Mouse (Mus musculus): ENCODE measurements at regions not wholly inside any gene's neighbourhood (a gene's known extent, or its start where the extent isn't known, plus 50 kb on each side); places are given as distances from the start of the nearest gene placed in this dataset.
"Not testable (repeated sequence)": the region's sequence is repeated elsewhere in the genome, so short reads cannot be mapped to it uniquely, and the experiment has no call there.

GRCm38 (mm10) chr8:20812164-20812872 lies 80.2 kb upstream of the Defb33 start:
- WGBS: 85% methylated on average over 11 of the region's 11 CpGs

GRCm38 (mm10) chr8:20813493-20813892 lies 79.0 kb upstream of the Defb33 start:
- H3K4me1 ChIP-seq (ENCODE audit: control insufficient read depth, insufficient read depth, low read length); H3K27ac ChIP-seq (ENCODE audit: insufficient read depth, low read length); H3K27me3 ChIP-seq (ENCODE audit: control insufficient read depth, insufficient read depth, low read length); H3K4me3 ChIP-seq (replicated peaks; ENCODE audit: insufficient read depth, low read depth, low read length): not testable (repeated sequence)
- peak in 1 of 2 experiments; percentile 7 for DNase-seq
- 73% methylated on average over 3 of the region's 3 CpGs for WGBS

More at GRCm38 (mm10) chr8:20812164-20812872, 80.2 kb upstream of the Defb33 start:
- H3K4me1 ChIP-seq (ENCODE audit: control insufficient read depth, insufficient read depth, low read length); H3K27ac ChIP-seq (ENCODE audit: insufficient read depth, low read length); H3K4me3 ChIP-seq (replicated peaks; ENCODE audit: insufficient read depth, low read depth, low read length); H3K27me3 ChIP-seq (ENCODE audit: control insufficient read depth, insufficient read depth, low read length): not testable (repeated sequence)
- DNase-seq: peak in 1 of 2 experiments; percentile 9

DNA sequence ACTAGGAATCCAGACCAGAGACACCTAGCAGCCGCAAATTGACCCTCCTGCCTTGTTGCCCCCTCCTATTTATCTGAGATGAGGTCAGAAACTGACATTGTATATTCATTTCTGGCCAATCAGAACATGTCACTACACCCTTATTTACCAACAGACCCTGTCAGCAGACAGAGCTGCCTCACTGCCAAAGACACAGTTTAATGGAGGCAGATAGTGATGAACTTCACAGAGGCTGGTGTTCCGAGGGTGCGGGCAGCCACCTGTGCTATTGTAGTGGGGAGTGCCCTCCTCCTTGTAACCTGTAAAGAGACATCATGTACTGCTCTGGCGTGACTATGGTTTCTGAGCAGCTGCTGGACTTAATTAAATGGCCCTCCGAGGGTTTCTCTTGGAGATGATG lies 70.0 kb upstream of the Defb33 start:
- not testable (repeated sequence) for H3K4me3 ChIP-seq (replicated peaks; ENCODE audit: insufficient read depth, low read depth, low read length); H3K27ac ChIP-seq (ENCODE audit: insufficient read depth, low read length); H3K4me1 ChIP-seq (ENCODE audit: control insufficient read depth, insufficient read depth, low read length); H3K27me3 ChIP-seq (ENCODE audit: control insufficient read depth, insufficient read depth, low read length)
- WGBS: 74% methylated on average over 4 of the region's 5 CpGs
- DNase-seq: peak; percentile 23 to 32

- WGBS: 77% methylated on average over 2 of the region's 2 CpGs
- H3K4me3 ChIP-seq (replicated peaks; ENCODE audit: insufficient read depth, low read depth, low read length); H3K4me1 ChIP-seq (ENCODE audit: control insufficient read depth, insufficient read depth, low read length); H3K27me3 ChIP-seq (ENCODE audit: control insufficient read depth, insufficient read depth, low read length); DNase-seq; H3K27ac ChIP-seq (ENCODE audit: insufficient read depth, low read length): not testable (repeated sequence)
Observed at GRCm38 (mm10) chr8:20823219-20823618, 69.2 kb upstream of the Defb33 start.

GRCm38 (mm10) chr8:20839481-20839880 lies 53.0 kb upstream of the Defb33 start:
- not testable (repeated sequence) for DNase-seq; H3K27me3 ChIP-seq (ENCODE audit: control insufficient read depth, insufficient read depth, low read length); H3K4me1 ChIP-seq (ENCODE audit: control insufficient read depth, insufficient read depth, low read length); H3K4me3 ChIP-seq (replicated peaks; ENCODE audit: insufficient read depth, low read depth, low read length); H3K27ac ChIP-seq (ENCODE audit: insufficient read depth, low read length)
- WGBS: 55% methylated on average over 3 of the region's 3 CpGs

Data from cerebellum, adult 2 months (tissue).